Mouse (Mus musculus) NIH3T3 (cell line): ENCODE results near the gene Fbxl3.
A peak's percentile ranks its signal among the peaks of the same experiment; 100 is the strongest.

Experiments used
- DNase-seq: peaks from one replicate; pipeline ENCODE4 v3.0.0-alpha.2; 2012; ENCODE audit warnings: low read depth

The Fbxl3 gene

GRCm38 (mm10) chr14:103099238-103099933 lies at the start of gene Fbxl3:
TSS of gene Fbxl3 (minus strand) at chr14:103099566.
- DNase-seq: peak; percentile 95

- DNase-seq: peak; percentile 36
These were observed 32.6 kb upstream of the Fbxl3 start for GRCm38 (mm10) chr14:103131991-103132390.

- DNase-seq: no peak
These were observed 26.4 kb upstream of the Fbxl3 start for GRCm38 (mm10) chr14:103125756-103126155.

- DNase-seq: no peak
These were observed 15.8 kb upstream of the Fbxl3 start for GRCm38 (mm10) chr14:103114994-103115670.

GRCm38 (mm10) chr14:103112606-103113363 lies 13.4 kb upstream of the Fbxl3 start:
- DNase-seq: no peak

GRCm38 (mm10) chr14:103109971-103110370 lies 10.6 kb upstream of the Fbxl3 start:
- DNase-seq: no peak

GRCm38 (mm10) chr14:103106301-103106700 lies 6.9 kb upstream of the Fbxl3 start:
- DNase-seq: no peak

- DNase-seq: no peak
These were observed 3.5 kb upstream of the Fbxl3 start for GRCm38 (mm10) chr14:103102731-103103335.

GRCm38 (mm10) chr14:103102246-103102645 lies 2.9 kb upstream of the Fbxl3 start:
- no peak for DNase-seq

GRCm38 (mm10) chr14:103101171-103101570 lies 1.8 kb upstream of the Fbxl3 start:
- no peak for DNase-seq

GRCm38 (mm10) chr14:103100296-103100695 lies 930 bp upstream of the Fbxl3 start:
- DNase-seq: no peak

- DNase-seq: peak; percentile 92
These were observed 655 bp downstream of the Fbxl3 start for GRCm38 (mm10) chr14:103098587-103099235.

GRCm38 (mm10) chr14:103098213-103098586 lies 1.2 kb downstream of the Fbxl3 start:
- no peak for DNase-seq

GRCm38 (mm10) chr14:103096621-103097020 lies 2.7 kb downstream of the Fbxl3 start:
- DNase-seq: peak; percentile 48

- no peak for DNase-seq
These were observed 3.5 kb downstream of the Fbxl3 start for GRCm38 (mm10) chr14:103095826-103096225.

GRCm38 (mm10) chr14:103095036-103095435 lies 4.3 kb downstream of the Fbxl3 start:
- no peak for DNase-seq

- DNase-seq: no peak
These were observed 5.7 kb downstream of the Fbxl3 start for GRCm38 (mm10) chr14:103093670-103094069.

- no peak for DNase-seq
These were observed 6.1 kb downstream of the Fbxl3 start for GRCm38 (mm10) chr14:103093236-103093635.

- DNase-seq: peak; percentile 78
These were observed 10.7 kb downstream of the Fbxl3 start for GRCm38 (mm10) chr14:103088624-103089023.

- DNase-seq: no peak
These were observed 11.5 kb downstream of the Fbxl3 start for GRCm38 (mm10) chr14:103087846-103088245.

GRCm38 (mm10) chr14:103086671-103087324 lies 12.6 kb downstream of the Fbxl3 start:
- peak; percentile 72 for DNase-seq
